Mouse (Mus musculus): ENCODE measurements around the gene Alpl. TPM values are rescaled to one million over a fixed set of nuclear protein-coding genes. Genes with fewer than 3 reads are reported as not detected.
A peak's percentile ranks its signal among the peaks of the same experiment; 100 is the strongest.

Gene Alpl
- polyA plus RNA-seq, 1 experiment, result 6.2 TPM

DNA sequence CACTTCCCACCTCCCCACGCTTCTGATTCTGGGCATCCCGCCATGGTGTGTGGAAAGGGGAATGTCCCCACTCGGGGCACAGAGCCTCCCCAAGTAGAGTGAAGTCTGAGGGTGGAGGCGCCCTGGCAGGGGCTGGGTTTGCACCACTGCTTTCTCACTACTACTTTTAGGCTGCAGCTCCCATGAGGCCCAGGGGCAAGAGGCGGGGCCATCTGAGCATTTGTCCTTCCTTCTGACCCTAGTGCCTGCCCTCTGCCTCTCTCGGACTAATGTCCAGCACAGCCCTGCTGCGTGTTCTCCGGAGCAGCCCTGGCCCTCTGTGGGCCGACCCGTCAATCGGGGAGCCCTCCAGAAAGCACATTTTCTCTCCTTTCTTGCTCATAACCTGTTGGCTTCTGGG lies 72.0 kb downstream of the Alpl start:
- peak in 1 of 2 experiments; percentile 52 for DNase-seq (ENCODE audit: low read depth in 1 of 2, low spot score in 2 of 2)
- no peak for TF ChIP-seq POLR2A (IDR thresholded peaks at IDR 0.05; ENCODE audit: low read depth, low read length)
- TF ChIP-seq CTCF (IDR thresholded peaks at IDR 0.05; ENCODE audit: extremely low read depth, insufficient read depth, insufficient read length, insufficient replicate concordance), result no peak
- 54% methylated on average over 11 of the region's 11 CpGs for WGBS
- no peaks in the 10 kb centered on the region; the same call in 1 of the 2 replicates for H3K4me1 ChIP-seq (ENCODE audit: control insufficient read depth, insufficient read depth, insufficient read length)
- no peaks in the 10 kb centered on the region for H3K36me3 ChIP-seq (ENCODE audit: control insufficient read depth, insufficient read depth, low read length)
- peak overlapping the region; percentile 43; the same call in 1 of the 2 replicates for H3K4me3 ChIP-seq (ENCODE audit: extremely low read depth, insufficient read depth, insufficient read length)
- 0 out of 2 replicates have a peak overlapping the region, but pooled peaks have one; percentile 4 for H3K27ac ChIP-seq (ENCODE audit: insufficient read depth, low read length)
- peaks cover 1% of the 10 kb centered on the region; the same call in 1 of the 2 replicates for H3K27me3 ChIP-seq (ENCODE audit: control insufficient read depth, insufficient read depth, low read length)

DNA sequence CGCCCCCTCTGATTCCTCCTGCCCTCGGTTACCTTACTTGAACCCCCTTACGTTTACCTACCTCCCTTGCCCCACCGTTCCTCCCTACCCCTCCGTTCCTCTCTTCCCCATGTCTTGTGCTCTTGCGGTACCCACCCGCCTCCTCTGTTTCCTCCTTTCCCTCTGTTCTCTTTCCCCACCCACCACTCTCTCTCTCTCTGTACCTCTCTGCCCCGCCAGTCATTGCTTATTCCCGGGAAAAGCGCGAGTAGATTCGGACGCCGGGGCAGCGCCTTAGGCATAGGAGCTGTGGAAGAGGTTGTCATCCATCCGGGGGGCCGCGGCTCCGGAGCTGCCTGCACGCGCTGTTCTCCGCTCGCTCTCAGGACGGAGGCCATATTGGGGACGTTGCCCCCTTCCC lies 72.7 kb downstream of the Alpl start:
- H3K4me3 ChIP-seq (ENCODE audit: extremely low read depth, insufficient read depth, insufficient read length), result peak overlapping the region; percentile 37; the same call in 1 of the 2 replicates
- 41% methylated on average over 25 of the region's 25 CpGs for WGBS
- TF ChIP-seq CTCF (IDR thresholded peaks at IDR 0.05; ENCODE audit: extremely low read depth, insufficient read depth, insufficient read length, insufficient replicate concordance) (no peak), POLR2A (IDR thresholded peaks at IDR 0.05; ENCODE audit: low read depth, low read length) (no peak)

DNA sequence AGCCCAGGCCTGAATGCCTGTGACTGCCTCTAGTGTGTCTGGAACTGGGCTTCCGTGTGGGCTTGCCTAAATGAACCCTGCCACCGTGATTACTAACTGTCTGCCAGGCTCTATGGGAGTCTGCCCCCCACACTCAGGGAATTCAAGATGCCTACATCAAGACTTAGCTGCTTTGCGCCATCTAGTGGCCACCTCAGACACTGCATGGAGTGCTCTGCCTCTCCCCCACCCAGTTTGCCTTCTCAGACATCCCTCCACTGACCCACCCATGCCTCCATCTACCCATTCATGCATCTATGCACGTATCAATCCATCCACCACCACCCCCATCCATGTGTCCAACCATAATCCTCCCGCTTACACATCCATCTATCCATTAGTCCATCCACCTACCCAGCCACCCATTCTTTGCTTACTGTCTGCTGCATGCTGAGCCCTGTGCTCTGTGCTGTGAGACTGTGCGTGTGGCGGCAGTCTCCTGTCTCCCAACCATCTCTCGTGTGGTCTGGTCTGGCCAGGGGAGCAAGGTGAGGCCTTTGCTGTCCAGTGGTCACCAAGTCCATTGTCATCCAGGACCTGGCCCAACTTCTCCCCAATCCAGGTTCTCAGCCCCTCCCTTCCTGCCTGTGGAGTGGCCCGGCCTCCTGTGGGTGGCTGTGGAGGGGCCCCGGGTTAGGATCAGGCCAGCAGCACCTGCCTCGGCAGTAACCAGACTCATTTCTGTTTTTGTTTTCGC lies 73.3 kb downstream of the Alpl start:
- WGBS, result 11% methylated on average over 12 of the region's 12 CpGs
- no peaks in the 10 kb centered on the region for H3K27me3 ChIP-seq (ENCODE audit: control insufficient read depth, insufficient read depth, low read length)
- no peak overlapping the region for H3K4me3 ChIP-seq (ENCODE audit: extremely low read depth, insufficient read depth, insufficient read length)
- no peak overlapping the region for H3K27ac ChIP-seq (ENCODE audit: insufficient read depth, low read length)
- no peaks in the 10 kb centered on the region for H3K36me3 ChIP-seq (ENCODE audit: control insufficient read depth, insufficient read depth, low read length)
- H3K4me1 ChIP-seq (ENCODE audit: control insufficient read depth, insufficient read depth, insufficient read length), result no peaks in the 10 kb centered on the region; the same call in 1 of the 2 replicates
- peak; percentile 73; the same call in 1 of the 2 replicates for TF ChIP-seq CTCF (IDR thresholded peaks at IDR 0.05; ENCODE audit: extremely low read depth, insufficient read depth, insufficient read length, insufficient replicate concordance)
- TF ChIP-seq POLR2A (IDR thresholded peaks at IDR 0.05; ENCODE audit: low read depth, low read length), result no peak
- DNase-seq (ENCODE audit: low read depth in 1 of 2, low spot score in 2 of 2), result peak in 1 of 2 experiments; percentile 57

More for the DNA sequence above, 72.7 kb downstream of the Alpl start:
- H3K36me3 ChIP-seq (ENCODE audit: control insufficient read depth, insufficient read depth, low read length), result no peaks in the 10 kb centered on the region
- no peak for DNase-seq (ENCODE audit: low read depth in 1 of 2, low spot score in 2 of 2)
- H3K4me1 ChIP-seq (ENCODE audit: control insufficient read depth, insufficient read depth, insufficient read length), result no peaks in the 10 kb centered on the region; the same call in 1 of the 2 replicates
- no peak overlapping the region for H3K27ac ChIP-seq (ENCODE audit: insufficient read depth, low read length)
- H3K27me3 ChIP-seq (ENCODE audit: control insufficient read depth, insufficient read depth, low read length), result no peaks in the 10 kb centered on the region

DNA sequence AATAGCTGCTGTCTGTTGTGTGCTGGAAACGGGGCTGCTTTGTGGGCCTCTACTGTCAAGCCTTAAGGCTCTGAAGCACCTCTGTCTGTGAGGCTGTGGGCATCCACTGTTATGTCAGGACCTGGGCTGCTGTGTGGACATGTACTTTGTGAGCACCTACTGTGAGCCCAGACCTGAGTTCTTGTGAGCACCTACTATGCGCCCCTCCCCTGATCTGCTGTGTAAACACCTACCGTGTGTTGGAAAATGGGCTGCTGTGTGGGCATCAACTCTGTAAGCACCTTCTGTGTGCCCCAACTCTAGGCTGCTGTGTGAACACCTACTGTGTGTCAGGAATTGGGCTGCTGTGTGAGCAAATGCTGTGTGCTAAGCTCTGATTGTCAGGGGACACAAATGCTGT lies 74.0 kb downstream of the Alpl start:
- Histone ChIP-seq H3K27me3 (ENCODE audit: control insufficient read depth, insufficient read depth, low read length) (no peaks in the 10 kb centered on the region), H3K4me1 (ENCODE audit: control insufficient read depth, insufficient read depth, insufficient read length) (no peaks in the 10 kb centered on the region; the same call in 1 of the 2 replicates), H3K36me3 (ENCODE audit: control insufficient read depth, insufficient read depth, low read length) (no peaks in the 10 kb centered on the region), H3K4me3 (ENCODE audit: extremely low read depth, insufficient read depth, insufficient read length) (no peak overlapping the region), H3K27ac (ENCODE audit: insufficient read depth, low read length) (no peak overlapping the region)
- no peak for DNase-seq (ENCODE audit: low read depth in 1 of 2, low spot score in 2 of 2)
- WGBS, result 92% methylated on average over 3 of the region's 3 CpGs
- TF ChIP-seq POLR2A (IDR thresholded peaks at IDR 0.05; ENCODE audit: low read depth, low read length) (no peak), CTCF (IDR thresholded peaks at IDR 0.05; ENCODE audit: extremely low read depth, insufficient read depth, insufficient read length, insufficient replicate concordance) (no peak)

DNA sequence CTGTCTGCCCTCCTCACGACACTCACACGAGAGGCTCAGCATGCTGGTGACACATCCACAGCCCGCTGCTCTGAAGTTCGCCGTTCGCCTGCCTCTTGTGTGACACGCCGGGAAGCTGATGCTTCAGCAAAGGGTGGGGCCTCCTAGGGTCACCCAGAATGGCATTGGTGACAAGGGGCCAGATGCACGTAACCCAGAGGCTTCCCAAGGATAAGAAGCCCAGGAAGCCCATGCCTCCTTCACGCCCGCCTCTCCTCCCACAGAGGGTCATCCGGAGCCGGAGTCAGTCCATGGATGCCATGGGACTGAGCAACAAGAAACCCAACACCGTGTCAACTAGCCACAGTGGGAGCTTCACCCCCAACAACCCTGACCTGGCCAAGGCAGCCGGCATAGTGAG lies 74.6 kb downstream of the Alpl start:
- 85% methylated on average over 15 of the region's 15 CpGs for WGBS
- no peak overlapping the region for H3K27ac ChIP-seq (ENCODE audit: insufficient read depth, low read length)
- no peaks in the 10 kb centered on the region; the same call in 1 of the 2 replicates for H3K4me1 ChIP-seq (ENCODE audit: control insufficient read depth, insufficient read depth, insufficient read length)
- TF ChIP-seq POLR2A (IDR thresholded peaks at IDR 0.05; ENCODE audit: low read depth, low read length) (no peak), CTCF (IDR thresholded peaks at IDR 0.05; ENCODE audit: extremely low read depth, insufficient read depth, insufficient read length, insufficient replicate concordance) (no peak)
- H3K36me3 ChIP-seq (ENCODE audit: control insufficient read depth, insufficient read depth, low read length), result no peaks in the 10 kb centered on the region
- no peaks in the 10 kb centered on the region for H3K27me3 ChIP-seq (ENCODE audit: control insufficient read depth, insufficient read depth, low read length)
- no peak for DNase-seq (ENCODE audit: low read depth in 1 of 2, low spot score in 2 of 2)
- H3K4me3 ChIP-seq (ENCODE audit: extremely low read depth, insufficient read depth, insufficient read length), result no peak overlapping the region

DNA sequence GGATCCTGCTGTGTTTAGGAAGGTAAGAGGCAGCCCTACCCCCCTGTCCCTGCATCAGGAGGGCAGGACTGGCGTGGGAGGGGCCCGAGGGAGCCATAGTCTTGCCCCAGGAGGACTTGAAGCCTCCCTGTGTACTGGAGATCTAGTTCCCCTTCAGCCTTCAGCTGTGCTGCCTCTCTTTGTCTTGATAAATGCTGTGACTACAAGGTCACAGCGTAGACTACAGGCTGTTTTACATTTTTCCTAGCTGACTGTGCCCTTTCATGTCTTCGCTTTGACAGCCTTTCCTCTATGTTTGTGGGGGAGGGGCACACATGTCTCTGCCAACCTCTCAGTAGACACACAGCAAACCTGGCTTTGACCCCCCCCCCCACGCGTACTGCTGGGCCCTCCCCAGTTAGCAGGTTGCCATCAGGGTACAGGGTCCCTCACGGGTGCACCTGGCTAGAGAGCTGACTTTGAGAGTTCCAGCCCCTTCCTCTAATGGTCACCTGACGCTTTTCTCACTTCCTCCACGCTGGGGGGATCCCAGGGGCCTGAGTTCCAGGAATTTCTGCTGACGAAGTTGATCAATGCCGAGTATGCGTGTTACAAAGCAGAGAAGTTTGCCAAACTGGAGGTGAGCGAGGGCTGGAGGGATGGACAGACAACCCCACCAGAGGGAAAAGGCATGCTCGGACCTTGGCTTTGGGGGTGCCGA lies 76.7 kb downstream of the Alpl start:
- DNase-seq (ENCODE audit: low read depth in 1 of 2, low spot score in 2 of 2), result no peak
- Histone ChIP-seq H3K27me3 (ENCODE audit: control insufficient read depth, insufficient read depth, low read length) (no peaks in the 10 kb centered on the region), H3K4me1 (ENCODE audit: control insufficient read depth, insufficient read depth, insufficient read length) (no peaks in the 10 kb centered on the region; the same call in 1 of the 2 replicates), H3K4me3 (ENCODE audit: extremely low read depth, insufficient read depth, insufficient read length) (no peak overlapping the region), H3K36me3 (ENCODE audit: control insufficient read depth, insufficient read depth, low read length) (no peaks in the 10 kb centered on the region), H3K27ac (ENCODE audit: insufficient read depth, low read length) (0 out of 2 replicates have a peak overlapping the region, but pooled peaks have one; percentile 26)
- TF ChIP-seq POLR2A (IDR thresholded peaks at IDR 0.05; ENCODE audit: low read depth, low read length), result no peak
- TF ChIP-seq CTCF (IDR thresholded peaks at IDR 0.05; ENCODE audit: extremely low read depth, insufficient read depth, insufficient read length, insufficient replicate concordance), result no peak
- WGBS, result 17% methylated on average over 15 of the region's 15 CpGs

Data from spleen, adult 2 months (tissue).